Mouse (Mus musculus): ENCODE data around the gene Mcee. TPM values are rescaled to one million over a fixed set of nuclear protein-coding genes. Genes with fewer than 3 reads are reported as not detected.

The Mcee gene
- total and polyA plus RNA-seq, 3 experiments: 18.2 to 22.6 TPM; not detected in 1

GRCm38 (mm10) chr7:64351087-64351486 lies 41.3 kb upstream of the Mcee start:
- TF ChIP-seq MXI1 (IDR thresholded peaks at IDR 0.05; ENCODE audit: low read depth, low read length) (no peak), E2F4 (IDR thresholded peaks at IDR 0.05; ENCODE audit: borderline replicate concordance, low read depth, low read length) (no peak), HCFC1 (IDR thresholded peaks at IDR 0.05; ENCODE audit: low read depth, low read length) (no peak), SMC3 (IDR thresholded peaks at IDR 0.05; ENCODE audit: low read depth, low read length) (no peak), MYB (IDR thresholded peaks at IDR 0.05; ENCODE audit: low read depth, low read length) (no peak), TCF12 (IDR thresholded peaks at IDR 0.05; ENCODE audit: low read depth, low read length) (no peak), ZNF384 (IDR thresholded peaks at IDR 0.05; ENCODE audit: low read depth, low read length) (no peak), GATA1 (IDR thresholded peaks at IDR 0.05; ENCODE audit: low read depth, low read length) (no peak), USF2 (IDR thresholded peaks at IDR 0.05; ENCODE audit: borderline replicate concordance in 1 of 2, insufficient read depth in 1 of 2, low read depth in 1 of 2, low read length in 2 of 2) (no peak), POLR2AphosphoS2 (IDR thresholded peaks at IDR 0.05; ENCODE audit: low read length) (no peak), MAX (IDR thresholded peaks at IDR 0.05; ENCODE audit: low read length) (no peak)
- no peaks in the 10 kb centered on the region for H3K36me3 ChIP-seq (ENCODE audit: control insufficient read depth in 1 of 2, insufficient read depth in 2 of 2, low read length in 2 of 2)
- no peak overlapping the region for H3K4me3 ChIP-seq (ENCODE audit: control insufficient read depth in 1 of 2, insufficient read depth in 1 of 2, low read depth in 2 of 2, low read length in 2 of 2)
- no peaks in the 10 kb centered on the region for H3K4me1 ChIP-seq (ENCODE audit: control insufficient read depth in 1 of 2, insufficient read depth in 2 of 2, low read length in 2 of 2)
- H3K9ac ChIP-seq (ENCODE audit: control insufficient read depth, low read depth, low read length, poor library complexity, severe bottlenecking): no peak overlapping the region
- H3K9me3 ChIP-seq (replicated peaks; ENCODE audit: insufficient read depth, low read length): no peaks in the 10 kb centered on the region
- no peak overlapping the region for H3K27ac ChIP-seq (ENCODE audit: control insufficient read depth, low read depth, low read length)
- H3K27me3 ChIP-seq (ENCODE audit: control insufficient read depth in 1 of 2, insufficient read depth in 2 of 2, low read length in 2 of 2): no peaks in the 10 kb centered on the region
- no peaks in the 10 kb centered on the region for H3K79me2 ChIP-seq (ENCODE audit: control insufficient read depth, insufficient read depth, low read length, poor library complexity)
- DNase-seq (ENCODE audit: low read depth, low spot score): no peak

DNA sequence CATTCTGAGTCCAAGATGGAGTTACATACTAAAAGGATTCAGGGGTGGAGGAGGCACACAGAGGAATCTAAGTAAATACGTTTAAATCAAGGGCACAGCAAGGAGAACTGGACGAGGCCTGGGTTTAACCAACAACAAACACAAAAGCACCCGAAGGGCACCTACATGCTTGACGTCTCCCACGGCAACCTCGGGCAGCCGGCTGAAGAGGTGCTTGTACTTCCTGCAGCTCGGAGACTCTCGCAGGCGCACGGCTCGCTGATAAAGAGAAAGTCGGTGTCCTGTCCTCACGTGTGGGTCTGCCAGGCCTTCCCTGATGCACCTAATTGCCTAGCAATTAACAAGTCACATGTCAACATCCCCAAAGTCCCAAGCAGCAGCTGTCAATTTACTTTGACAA lies 38.2 kb upstream of the Mcee start:
- H3K9me3 ChIP-seq (replicated peaks; ENCODE audit: insufficient read depth, low read length): no peaks in the 10 kb centered on the region
- H3K79me2 ChIP-seq (ENCODE audit: control insufficient read depth, insufficient read depth, low read length, poor library complexity): no peaks in the 10 kb centered on the region
- no peak for DNase-seq (ENCODE audit: low read depth, low spot score)
- no peak overlapping the region for H3K27ac ChIP-seq (ENCODE audit: control insufficient read depth, low read depth, low read length)
- no peaks in the 10 kb centered on the region for H3K4me1 ChIP-seq (ENCODE audit: control insufficient read depth in 1 of 2, insufficient read depth in 2 of 2, low read length in 2 of 2)
- no peaks in the 10 kb centered on the region for H3K27me3 ChIP-seq (ENCODE audit: control insufficient read depth in 1 of 2, insufficient read depth in 2 of 2, low read length in 2 of 2)
- no peak overlapping the region for H3K4me3 ChIP-seq (ENCODE audit: control insufficient read depth in 1 of 2, insufficient read depth in 1 of 2, low read depth in 2 of 2, low read length in 2 of 2)
- TF ChIP-seq POLR2AphosphoS2 (IDR thresholded peaks at IDR 0.05; ENCODE audit: low read length) (no peak), UBTF (IDR thresholded peaks at IDR 0.05; ENCODE audit: borderline replicate concordance, insufficient read depth, low read depth, low read length) (no peak), TCF12 (IDR thresholded peaks at IDR 0.05; ENCODE audit: low read depth, low read length) (no peak), MXI1 (IDR thresholded peaks at IDR 0.05; ENCODE audit: low read depth, low read length) (no peak), TAL1 (IDR thresholded peaks at IDR 0.05; ENCODE audit: low read length) (no peak), NELFE (IDR thresholded peaks at IDR 0.05; ENCODE audit: low read depth, low read length) (no peak), CHD1 (IDR thresholded peaks at IDR 0.05; ENCODE audit: low read depth, low read length) (no peak), MYB (IDR thresholded peaks at IDR 0.05; ENCODE audit: low read depth, low read length) (no peak), POLR2AphosphoS5 (IDR thresholded peaks at IDR 0.05; ENCODE audit: borderline replicate concordance, low read depth, low read length) (no peak), NRF1 (IDR thresholded peaks at IDR 0.05; ENCODE audit: insufficient read depth, low read depth, low read length, poor library complexity, severe bottlenecking) (no peak), USF1 (IDR thresholded peaks at IDR 0.05; ENCODE audit: low read depth, low read length) (no peak), ETS1 (IDR thresholded peaks at IDR 0.05; ENCODE audit: low read depth, low read length) (no peak), ZKSCAN1 (IDR thresholded peaks at IDR 0.05; ENCODE audit: low read depth, low read length) (no peak), ELF1 (IDR thresholded peaks at IDR 0.05; ENCODE audit: low read depth, low read length) (no peak), MAZ (IDR thresholded peaks at IDR 0.05; ENCODE audit: low read depth, low read length) (no peak), RAD21 (IDR thresholded peaks at IDR 0.05; ENCODE audit: low read depth, low read length) (no peak), MYC (IDR thresholded peaks at IDR 0.05; ENCODE audit: low read depth, low read length) (no peak), RCOR1 (IDR thresholded peaks at IDR 0.05; ENCODE audit: low read depth, low read length) (no peak)
- no peak overlapping the region for H3K9ac ChIP-seq (ENCODE audit: control insufficient read depth, low read depth, low read length, poor library complexity, severe bottlenecking)
- H3K36me3 ChIP-seq (ENCODE audit: control insufficient read depth in 1 of 2, insufficient read depth in 2 of 2, low read length in 2 of 2): no peaks in the 10 kb centered on the region

Data from MEL (cell line).